Mouse (Mus musculus): ENCODE measurements at regions not wholly inside any gene's neighbourhood (a gene's known extent, or its start where the extent isn't known, plus 50 kb on each side); places are given as distances from the start of the nearest gene placed in this dataset.

GRCm38 (mm10) chr3:35027898-35028297, 377.7 kb downstream of the Sox2 start:
- ATAC-seq (ENCODE audit: insufficient read depth, low FRiP score, low read depth): peak; percentile 70; the same call in 1 of the 2 replicates
- WGBS: 11% methylated on average over 5 of the region's 5 CpGs
- H3K9me3 ChIP-seq: no peaks in the 10 kb centered on the region
- peak overlapping the region; percentile 35; the same call in 1 of the 2 replicates for H3K27ac ChIP-seq
- no peaks in the 10 kb centered on the region for H3K27me3 ChIP-seq (replicated peaks)
- H3K4me2 ChIP-seq: no peak overlapping the region
- no peaks in the 10 kb centered on the region for H3K4me1 ChIP-seq
- H3K36me3 ChIP-seq: no peaks in the 10 kb centered on the region
- H3K4me3 ChIP-seq (replicated peaks): no peak overlapping the region
- H3K9ac ChIP-seq: no peak overlapping the region

GRCm38 (mm10) chr3:35029924-35030323, 379.7 kb downstream of the Sox2 start:
- no peaks in the 10 kb centered on the region for H3K36me3 ChIP-seq
- no peak overlapping the region for H3K4me2 ChIP-seq
- H3K4me3 ChIP-seq (replicated peaks): no peak overlapping the region
- no peaks in the 10 kb centered on the region for H3K9me3 ChIP-seq
- H3K9ac ChIP-seq: no peak overlapping the region
- no peaks in the 10 kb centered on the region for H3K4me1 ChIP-seq
- 88% methylated on average over 8 of the region's 8 CpGs for WGBS
- ATAC-seq (ENCODE audit: insufficient read depth, low FRiP score, low read depth): no peak
- H3K27me3 ChIP-seq (replicated peaks): no peaks in the 10 kb centered on the region
- H3K27ac ChIP-seq: no peak overlapping the region

- H3K4me1 ChIP-seq: no peaks in the 10 kb centered on the region
- H3K4me2 ChIP-seq: no peak overlapping the region
- H3K9me3 ChIP-seq: no peaks in the 10 kb centered on the region
- no peaks in the 10 kb centered on the region for H3K27me3 ChIP-seq (replicated peaks)
- no peaks in the 10 kb centered on the region for H3K36me3 ChIP-seq
- no peak overlapping the region for H3K27ac ChIP-seq
- ATAC-seq (ENCODE audit: insufficient read depth, low FRiP score, low read depth): no peak
- no peak overlapping the region for H3K4me3 ChIP-seq (replicated peaks)
- no peak overlapping the region for H3K9ac ChIP-seq
- WGBS: 73% methylated on average over 8 of the region's 8 CpGs
These were observed 383.4 kb downstream of the Sox2 start for GRCm38 (mm10) chr3:35033587-35033986.

DNA sequence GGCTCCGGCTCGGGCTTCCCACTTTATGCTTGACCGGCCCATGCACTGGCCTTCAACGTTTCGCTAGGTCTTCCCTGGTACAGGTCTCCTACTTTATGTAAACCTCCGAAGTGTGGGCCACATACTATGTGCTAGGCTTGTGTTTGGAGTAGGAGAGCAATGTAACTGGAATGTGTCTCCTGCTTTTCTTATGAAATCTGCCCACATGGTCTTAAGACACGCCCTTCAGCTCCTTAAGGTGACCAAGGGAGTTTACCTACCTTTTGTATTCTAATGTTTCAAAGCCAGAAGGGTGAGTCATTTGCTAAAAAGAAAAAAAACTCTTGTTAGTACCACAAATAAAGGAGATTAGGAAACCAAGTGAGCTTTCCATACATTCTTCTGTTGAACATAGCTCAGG, 385.0 kb downstream of the Sox2 start:
- Histone ChIP-seq H3K27me3 (replicated peaks) (no peaks in the 10 kb centered on the region), H3K9ac (no peak overlapping the region), H3K4me2 (no peak overlapping the region), H3K27ac (peak overlapping the region; percentile 13; the same call in 1 of the 2 replicates), H3K4me1 (no peaks in the 10 kb centered on the region), H3K9me3 (no peaks in the 10 kb centered on the region), H3K4me3 (replicated peaks) (no peak overlapping the region), H3K36me3 (no peaks in the 10 kb centered on the region)
- ATAC-seq (ENCODE audit: insufficient read depth, low FRiP score, low read depth): peak; percentile 70
- 73% methylated on average over 7 of the region's 7 CpGs for WGBS

DNA sequence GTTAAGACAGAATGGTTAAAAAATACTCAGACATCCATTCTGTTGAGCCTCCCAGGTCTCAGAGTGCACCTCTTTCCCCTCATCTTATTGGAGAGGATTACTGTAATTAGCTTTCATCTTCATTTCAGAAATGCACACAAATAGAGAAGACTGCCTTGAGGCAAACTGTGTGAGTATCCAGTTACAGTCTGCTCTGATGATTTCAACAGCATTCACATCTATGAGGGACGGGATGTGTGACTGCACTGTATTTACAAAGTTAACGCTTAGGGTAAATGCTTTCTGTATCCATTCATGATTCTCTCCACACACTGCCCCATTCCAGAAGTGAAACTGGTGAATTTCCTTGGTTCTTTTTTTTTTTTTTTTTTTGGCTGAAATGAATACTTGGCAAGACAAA, 393.5 kb downstream of the Sox2 start:
- H3K4me3 ChIP-seq (replicated peaks): no peak overlapping the region
- H3K9me3 ChIP-seq: no peaks in the 10 kb centered on the region
- ATAC-seq (ENCODE audit: insufficient read depth, low FRiP score, low read depth): no peak
- H3K27me3 ChIP-seq (replicated peaks): no peaks in the 10 kb centered on the region
- no peak overlapping the region for H3K9ac ChIP-seq
- H3K27ac ChIP-seq: no peak overlapping the region
- no peak overlapping the region for H3K4me2 ChIP-seq
- WGBS: 44% methylated on average over 2 of the region's 2 CpGs
- H3K4me1 ChIP-seq: no peaks in the 10 kb centered on the region
- no peaks in the 10 kb centered on the region for H3K36me3 ChIP-seq

- whole genome bisulfite sequencing: 59% methylated on average over 4 of the region's 4 CpGs
- H3K9me3 ChIP-seq: no peaks in the 10 kb centered on the region
These were observed 409.2 kb downstream of the Sox2 start for GRCm38 (mm10) chr3:35059438-35059837.

GRCm38 (mm10) chr3:35060042-35060441, 409.8 kb downstream of the Sox2 start:
- peaks cover 3% of the 10 kb centered on the region; the same call in 1 of the 2 replicates for H3K4me1 ChIP-seq
- H3K9me3 ChIP-seq: no peaks in the 10 kb centered on the region

More at GRCm38 (mm10) chr3:35059438-35059837, 409.2 kb downstream of the Sox2 start:
- Histone ChIP-seq H3K4me2 (no peak overlapping the region), H3K9ac (no peak overlapping the region), H3K27me3 (replicated peaks) (no peaks in the 10 kb centered on the region), H3K27ac (no peak overlapping the region), H3K4me1 (peaks cover 3% of the 10 kb centered on the region; the same call in 1 of the 2 replicates), H3K36me3 (no peaks in the 10 kb centered on the region), H3K4me3 (replicated peaks) (no peak overlapping the region)
- ATAC-seq (ENCODE audit: insufficient read depth, low FRiP score, low read depth): no peak

GRCm38 (mm10) chr3:35066824-35067223, 416.6 kb downstream of the Sox2 start:
- H3K9ac ChIP-seq: no peak overlapping the region
- peak overlapping the region; percentile 48; the same call in 1 of the 2 replicates for H3K27ac ChIP-seq
- no peak overlapping the region for H3K4me2 ChIP-seq
- H3K4me3 ChIP-seq (replicated peaks): no peak overlapping the region
- H3K27me3 ChIP-seq (replicated peaks): no peaks in the 10 kb centered on the region
- no peaks in the 10 kb centered on the region; the same call in 1 of the 2 replicates for H3K4me1 ChIP-seq
- ATAC-seq (ENCODE audit: insufficient read depth, low FRiP score, low read depth): peak; percentile 86
- no peaks in the 10 kb centered on the region for H3K36me3 ChIP-seq
- no peaks in the 10 kb centered on the region for H3K9me3 ChIP-seq
- WGBS: 29% methylated on average over 9 of the region's 9 CpGs

More at GRCm38 (mm10) chr3:35060042-35060441, 409.8 kb downstream of the Sox2 start:
- WGBS: 33% methylated on average over 10 of the region's 10 CpGs
- no peaks in the 10 kb centered on the region for H3K27me3 ChIP-seq (replicated peaks)
- H3K27ac ChIP-seq: no peak overlapping the region
- no peak overlapping the region for H3K9ac ChIP-seq
- no peaks in the 10 kb centered on the region for H3K36me3 ChIP-seq
- H3K4me2 ChIP-seq: no peak overlapping the region
- ATAC-seq (ENCODE audit: insufficient read depth, low FRiP score, low read depth): no peak
- H3K4me3 ChIP-seq (replicated peaks): no peak overlapping the region

- no peak overlapping the region for H3K4me2 ChIP-seq
- H3K4me3 ChIP-seq (replicated peaks): no peak overlapping the region
- H3K27ac ChIP-seq: peak overlapping the region; percentile 82
- H3K27me3 ChIP-seq (replicated peaks): no peaks in the 10 kb centered on the region
- no peaks in the 10 kb centered on the region for H3K9me3 ChIP-seq
- WGBS: 72% methylated on average over 8 of the region's 8 CpGs
- H3K4me1 ChIP-seq: no peaks in the 10 kb centered on the region; the same call in 1 of the 2 replicates
- no peak overlapping the region for H3K9ac ChIP-seq
- peak; percentile 72 for ATAC-seq (ENCODE audit: insufficient read depth, low FRiP score, low read depth)
- H3K36me3 ChIP-seq: no peaks in the 10 kb centered on the region
These were observed 418.4 kb downstream of the Sox2 start for GRCm38 (mm10) chr3:35068586-35068985.

GRCm38 (mm10) chr3:35071046-35071445, 420.8 kb downstream of the Sox2 start:
- 72% methylated on average over 2 of the region's 2 CpGs for WGBS
- no peak overlapping the region for H3K4me3 ChIP-seq (replicated peaks)
- no peaks in the 10 kb centered on the region for H3K9me3 ChIP-seq
- no peaks in the 10 kb centered on the region for H3K27me3 ChIP-seq (replicated peaks)
- H3K9ac ChIP-seq: no peak overlapping the region
- H3K36me3 ChIP-seq: no peaks in the 10 kb centered on the region
- H3K4me1 ChIP-seq: no peaks in the 10 kb centered on the region; the same call in 1 of the 2 replicates
- H3K27ac ChIP-seq: no peak overlapping the region
- ATAC-seq (ENCODE audit: insufficient read depth, low FRiP score, low read depth): no peak
- no peak overlapping the region for H3K4me2 ChIP-seq

DNA sequence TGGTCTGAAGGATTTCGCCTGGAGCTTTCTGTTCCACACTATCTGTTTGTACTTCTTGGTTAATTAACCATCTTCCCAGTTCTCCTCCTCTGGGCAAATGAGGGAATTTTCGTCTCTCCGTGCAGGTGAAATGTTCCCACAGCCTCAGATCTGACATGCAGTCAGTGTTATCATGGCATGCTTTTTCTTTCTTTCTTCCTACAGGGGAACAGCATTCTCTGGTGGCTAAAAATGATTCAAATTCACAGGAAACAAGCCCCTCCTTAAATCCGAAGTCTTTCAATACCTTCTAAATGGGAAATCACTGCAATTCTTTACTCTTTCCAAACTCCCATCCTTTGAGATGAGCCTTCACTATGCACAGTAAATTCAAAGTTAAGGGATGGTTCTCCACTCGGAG, 429.7 kb downstream of the Sox2 start:
- no peaks in the 10 kb centered on the region for H3K9me3 ChIP-seq
- 56% methylated on average over 5 of the region's 5 CpGs for WGBS
- H3K36me3 ChIP-seq: no peaks in the 10 kb centered on the region
- no peak overlapping the region for H3K27ac ChIP-seq
- H3K9ac ChIP-seq: no peak overlapping the region
- H3K4me3 ChIP-seq (replicated peaks): no peak overlapping the region
- H3K4me1 ChIP-seq: no peaks in the 10 kb centered on the region
- H3K4me2 ChIP-seq: no peak overlapping the region
- no peak for ATAC-seq (ENCODE audit: insufficient read depth, low FRiP score, low read depth)
- H3K27me3 ChIP-seq (replicated peaks): no peaks in the 10 kb centered on the region

GRCm38 (mm10) chr3:35084091-35084867, 434.1 kb downstream of the Sox2 start:
- Histone ChIP-seq H3K4me1 (peaks cover 4% of the 10 kb centered on the region; the same call in 1 of the 2 replicates), H3K9ac (no peak overlapping the region), H3K4me3 (replicated peaks) (no peak overlapping the region), H3K36me3 (no peaks in the 10 kb centered on the region), H3K27ac (no peak overlapping the region), H3K27me3 (replicated peaks) (no peaks in the 10 kb centered on the region), H3K4me2 (no peak overlapping the region), H3K9me3 (no peaks in the 10 kb centered on the region)
- ATAC-seq (ENCODE audit: insufficient read depth, low FRiP score, low read depth): peak; percentile 66; the same call in 1 of the 2 replicates
- 69% methylated on average over 11 of the region's 11 CpGs for WGBS

All from stomach, embryonic 15.5 days (tissue).